Mouse (Mus musculus) ZHBTc4 (cell line): ENCODE results near the gene Tnfsf13b.

Experiments used
- DNase-seq: peaks from one replicate; pipeline ENCODE4 v3.0.0-alpha.2; 2011; ENCODE audit warnings: low read depth, low spot score

Gene Tnfsf13b

DNA sequence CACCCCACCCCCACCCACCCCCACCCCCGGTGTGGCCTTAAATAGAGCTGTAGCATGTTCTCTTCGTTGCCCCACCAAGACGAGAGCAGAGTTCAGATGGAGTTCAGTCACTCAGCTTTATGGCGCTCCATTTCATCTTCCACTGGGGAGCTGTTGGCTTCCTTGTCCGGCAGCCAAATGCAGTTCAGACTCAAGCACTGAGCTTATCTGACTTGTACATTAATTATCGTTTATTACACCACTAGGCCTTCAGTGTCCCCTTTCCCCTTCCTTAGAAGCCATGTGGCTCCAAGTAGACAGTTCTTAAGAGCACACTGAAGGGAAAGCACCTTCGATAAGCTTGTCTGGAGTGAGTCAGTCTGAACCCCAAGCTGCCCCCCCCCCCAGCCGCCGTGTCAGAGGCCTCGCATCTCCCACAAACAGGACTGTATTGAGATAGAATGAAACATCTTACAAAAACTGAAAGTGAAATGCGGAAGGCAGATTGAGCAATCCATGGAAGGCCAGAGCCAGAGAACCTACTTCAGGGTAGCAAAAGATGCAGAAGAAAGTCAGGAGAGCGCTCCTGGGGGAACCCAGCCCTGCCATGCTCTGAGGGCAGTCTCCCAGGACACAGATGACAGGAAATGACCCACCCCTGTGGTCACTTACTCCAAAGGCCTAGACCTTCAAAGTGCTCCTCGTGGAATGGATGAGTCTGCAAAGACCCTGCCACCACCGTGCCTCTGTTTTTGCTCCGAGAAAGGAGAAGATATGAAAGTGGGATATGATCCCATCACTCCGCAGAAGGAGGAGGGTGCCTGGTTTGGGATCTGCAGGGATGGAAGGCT lies at the start of gene Tnfsf13b:
Gene Tnfsf13b, plus strand, starts transcription at position 312 of the 830 bp plus-strand sequence.
- no peak for DNase-seq

DNA sequence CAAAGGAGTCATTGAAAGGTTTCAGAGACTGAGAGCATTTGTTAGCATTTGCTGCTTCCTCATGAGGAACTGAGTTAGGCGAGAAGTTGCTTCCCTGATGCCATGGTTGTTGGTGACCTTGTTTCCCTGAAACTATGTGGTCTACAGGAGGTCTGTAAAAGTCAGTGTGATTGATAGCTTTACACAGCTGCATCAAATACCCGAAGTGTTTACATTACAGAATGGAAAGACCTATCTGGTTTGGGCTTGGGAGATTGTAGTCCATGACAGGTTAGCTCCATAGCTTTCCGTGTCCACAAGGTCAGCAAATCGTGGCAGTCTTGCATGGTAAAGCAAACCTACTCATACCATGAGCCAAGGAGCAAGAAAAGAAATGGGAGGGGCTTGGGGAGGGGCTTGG lies 47.9 kb upstream of the Tnfsf13b start:
- no peak for DNase-seq

DNA sequence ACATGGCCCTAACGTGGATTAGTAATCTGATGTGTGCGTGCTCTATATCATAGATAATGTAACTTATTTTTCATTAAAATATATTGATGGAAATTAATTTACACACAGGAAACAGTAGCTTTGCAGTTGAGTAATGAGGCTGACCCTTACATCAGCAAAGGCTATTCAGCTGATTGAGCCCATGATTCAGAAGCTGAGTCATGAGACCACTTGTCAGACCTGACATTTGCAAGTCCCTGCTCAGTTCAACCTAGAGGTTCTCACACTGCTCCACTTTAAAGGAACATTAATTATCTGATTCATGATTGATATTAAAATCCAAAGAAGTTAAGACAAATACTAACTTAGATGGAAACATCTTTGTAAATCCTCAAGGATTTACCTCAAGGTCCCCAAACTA lies 46.3 kb upstream of the Tnfsf13b start:
- DNase-seq, result no peak

DNA sequence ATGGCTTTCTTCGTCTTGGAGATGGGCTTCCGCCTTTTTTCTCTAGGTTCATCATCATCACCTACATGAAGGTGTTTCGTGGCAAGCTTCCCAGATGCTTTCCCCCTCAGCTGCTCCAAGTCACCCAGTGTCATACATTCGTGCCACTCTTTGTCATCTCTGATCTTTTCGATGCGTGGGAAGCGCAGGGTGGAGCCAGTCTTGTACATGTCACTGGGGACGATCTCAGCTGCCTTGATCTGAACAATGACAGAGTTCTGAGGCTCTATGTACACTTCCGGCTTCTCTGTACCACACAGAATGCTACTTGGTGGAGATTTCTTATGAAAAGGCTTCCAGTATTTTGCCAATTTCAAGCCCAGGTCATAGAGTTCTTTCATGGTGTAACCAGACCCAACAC lies 34.4 kb upstream of the Tnfsf13b start:
- DNase-seq, result no peak

DNA sequence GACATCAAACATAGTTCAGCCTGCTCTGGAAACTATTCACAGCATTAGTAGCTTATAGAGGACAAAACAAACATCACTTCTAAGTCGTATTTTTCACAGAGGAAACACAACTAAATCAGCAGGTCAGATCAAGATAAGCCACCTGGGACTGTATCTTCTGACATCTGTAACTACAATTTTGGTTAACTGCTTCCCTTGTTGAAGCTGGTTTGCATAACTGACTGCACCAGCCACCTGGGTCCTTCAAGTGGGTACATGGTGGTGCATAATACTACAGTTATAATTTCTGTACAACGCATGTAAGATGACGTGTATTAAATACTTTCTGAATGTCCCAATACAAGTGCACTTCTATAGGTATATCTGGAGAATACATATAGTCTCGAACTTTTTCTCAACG lies 31.0 kb upstream of the Tnfsf13b start:
- no peak for DNase-seq

DNA sequence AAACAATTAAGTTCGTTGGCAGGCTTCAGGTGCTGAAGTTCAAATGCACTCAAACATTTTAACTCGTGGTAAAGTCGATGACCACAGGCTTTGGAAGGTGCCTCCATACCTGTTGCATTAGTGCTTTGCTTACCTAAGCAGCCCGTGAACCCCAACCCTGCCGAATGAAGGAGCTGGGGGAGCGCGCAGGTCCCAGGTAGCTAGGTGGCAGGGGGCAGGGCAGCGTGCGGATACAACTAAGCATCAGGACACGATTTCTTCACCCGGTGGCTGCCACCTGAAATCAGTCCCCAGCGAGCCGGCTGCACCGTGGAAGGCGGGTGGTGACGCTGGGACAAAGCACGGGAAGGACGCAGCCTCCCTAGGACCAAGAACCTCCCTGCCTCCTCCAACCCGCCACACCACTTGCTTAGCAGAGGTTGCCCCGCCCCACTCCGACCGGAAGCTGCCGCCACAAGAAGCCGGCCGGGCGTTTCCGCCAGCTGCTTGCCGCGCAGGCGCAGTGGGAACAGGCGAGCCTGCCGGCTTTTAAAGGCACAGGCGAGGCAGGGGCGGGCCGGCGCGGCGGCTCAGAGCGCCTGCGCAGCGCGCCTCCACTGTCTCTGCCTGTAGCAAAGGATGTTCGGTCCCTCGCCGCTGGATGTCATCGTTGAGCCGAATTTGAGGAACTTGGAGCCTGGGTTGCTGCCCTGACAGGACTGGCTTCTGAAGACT lies 30.2 kb upstream of the Tnfsf13b start:
- DNase-seq, result peak; percentile 99

DNA sequence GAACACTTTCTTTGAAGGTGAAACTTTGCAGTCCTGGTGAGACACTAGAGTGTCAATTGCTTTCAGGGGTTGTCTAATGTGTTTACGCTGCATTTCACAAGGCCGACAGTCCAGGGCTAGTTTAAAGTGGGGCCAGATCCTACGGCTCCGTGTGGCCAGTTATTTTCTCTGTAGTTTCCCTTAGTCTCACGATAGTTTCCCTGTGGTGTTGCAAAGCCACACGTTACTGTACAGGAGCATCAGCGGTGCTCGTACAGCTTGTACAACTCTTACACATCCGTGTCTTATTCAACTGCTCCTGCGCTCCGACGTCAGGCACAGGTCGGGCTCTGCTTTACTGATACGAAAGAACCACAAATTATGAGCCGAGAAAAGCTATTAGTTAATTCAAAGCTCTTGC lies 29.3 kb upstream of the Tnfsf13b start:
- DNase-seq, result peak; percentile 41

DNA sequence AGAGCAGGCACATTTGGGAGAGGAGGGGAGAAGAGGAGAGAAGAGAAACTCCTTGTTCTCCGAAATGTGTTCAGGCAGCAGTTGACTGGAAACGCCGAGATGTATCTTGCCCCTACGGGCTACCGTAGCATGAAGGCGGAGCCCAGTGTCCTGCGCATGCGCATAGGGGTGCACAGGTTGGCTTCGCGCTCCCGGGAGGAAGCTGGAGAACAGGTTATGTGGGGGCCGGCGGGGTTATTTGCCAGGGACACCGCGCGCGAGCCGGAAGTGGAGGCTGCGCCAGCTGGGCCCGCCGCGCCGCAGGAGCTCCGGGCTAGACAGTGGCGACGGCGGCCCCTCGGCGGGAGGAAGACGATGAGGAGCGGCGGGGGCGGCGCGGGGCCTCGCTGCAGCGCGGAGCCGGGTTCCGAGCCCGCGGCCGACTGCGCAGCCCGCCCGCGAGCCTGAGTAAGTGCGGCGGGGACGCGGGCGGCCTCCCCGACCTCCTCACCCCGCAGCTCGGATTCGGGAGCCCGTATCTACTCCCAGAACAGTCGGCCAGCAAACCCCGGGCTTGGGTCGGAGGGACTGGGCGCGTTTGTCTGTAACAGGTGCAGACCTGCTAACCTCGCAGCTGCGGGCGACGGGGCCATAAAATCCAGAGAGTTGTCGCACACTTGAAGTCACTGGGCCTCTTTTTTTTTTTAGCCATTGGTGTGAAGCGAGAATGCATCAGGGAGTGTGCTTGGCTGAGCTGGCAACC lies 28.5 kb upstream of the Tnfsf13b start, which contains the start of the genes Lig4 and Abhd13:
Gene Lig4, minus strand, starts transcription at position 114 of the 742 bp plus-strand sequence.
Gene Abhd13, plus strand, starts transcription at position 135 of the 742 bp plus-strand sequence.
- DNase-seq, result peak; percentile 98

DNA sequence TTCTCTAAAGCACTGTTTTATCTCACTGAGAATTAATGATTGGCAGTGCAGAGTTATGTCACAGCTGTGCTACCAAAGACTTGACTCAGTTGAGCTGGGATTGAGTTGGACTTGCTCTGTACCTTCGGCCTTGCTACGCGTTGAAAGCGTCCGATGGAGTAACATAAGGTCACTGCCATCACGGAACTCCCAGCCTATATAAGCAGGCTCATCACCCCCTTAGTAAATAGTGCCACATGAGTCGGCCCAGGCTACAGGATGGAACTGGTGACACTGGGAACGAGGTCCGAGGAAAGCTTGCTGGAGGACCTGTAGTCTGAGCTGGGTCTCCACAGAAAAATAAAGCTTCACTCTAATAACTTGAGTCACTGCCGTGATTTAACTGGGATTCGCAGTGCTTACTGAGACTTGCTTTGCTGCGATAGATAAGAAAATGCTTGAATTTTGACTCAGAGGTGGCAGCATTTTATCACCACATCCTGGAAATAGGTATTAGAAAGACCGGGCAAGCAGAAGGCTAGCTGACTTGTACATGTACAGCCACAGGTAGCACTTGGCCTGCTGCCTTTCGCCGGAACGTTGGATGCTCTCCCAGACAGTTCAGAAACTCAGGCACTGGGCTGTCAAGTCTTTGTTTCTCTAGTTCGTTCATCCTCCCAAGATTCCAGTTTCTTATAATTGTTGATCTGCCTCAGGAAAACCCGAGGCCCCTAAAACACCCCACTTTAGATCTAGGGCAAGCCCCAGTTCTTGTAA lies 27.6 kb upstream of the Tnfsf13b start:
- DNase-seq, result peak; percentile 6

DNA sequence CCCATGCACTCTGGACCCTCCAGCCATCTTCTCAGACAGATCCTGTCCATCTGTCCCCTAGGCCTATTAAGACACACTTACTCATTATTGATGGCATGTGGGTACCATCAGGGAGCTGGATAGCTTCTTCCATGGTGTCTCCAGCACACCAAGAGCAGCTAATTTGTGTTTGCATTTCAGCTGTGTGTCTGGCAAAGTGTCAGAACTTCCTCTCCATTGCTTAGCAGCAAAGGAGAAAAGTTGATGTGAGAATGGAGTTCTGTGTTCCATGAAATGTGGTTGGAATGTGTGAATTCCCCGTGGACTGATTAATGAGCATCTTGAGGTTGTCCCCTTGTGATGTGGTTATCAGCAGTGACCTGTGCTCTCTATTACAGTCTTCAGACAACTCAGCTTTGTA lies 26.5 kb upstream of the Tnfsf13b start:
- no peak for DNase-seq

DNA sequence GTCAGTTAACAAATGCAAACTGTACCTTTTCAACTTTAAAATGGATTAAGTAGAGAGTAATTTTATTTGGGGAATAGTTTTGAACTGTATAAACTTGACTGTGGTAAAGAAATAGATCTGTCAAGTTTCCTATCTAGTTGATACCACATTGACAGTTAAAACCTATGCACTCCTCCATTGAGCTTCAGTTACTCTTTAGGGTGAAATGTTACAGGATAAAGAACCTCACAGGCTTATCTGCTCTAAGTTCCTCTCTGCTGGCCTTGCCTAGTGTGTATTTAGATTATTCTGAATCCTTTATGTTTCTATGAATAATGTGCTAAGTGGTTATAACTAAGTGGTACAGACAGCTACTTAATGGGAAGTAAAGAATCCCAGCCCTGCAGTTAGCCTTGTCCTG lies 26.1 kb upstream of the Tnfsf13b start:
- DNase-seq, result no peak

DNA sequence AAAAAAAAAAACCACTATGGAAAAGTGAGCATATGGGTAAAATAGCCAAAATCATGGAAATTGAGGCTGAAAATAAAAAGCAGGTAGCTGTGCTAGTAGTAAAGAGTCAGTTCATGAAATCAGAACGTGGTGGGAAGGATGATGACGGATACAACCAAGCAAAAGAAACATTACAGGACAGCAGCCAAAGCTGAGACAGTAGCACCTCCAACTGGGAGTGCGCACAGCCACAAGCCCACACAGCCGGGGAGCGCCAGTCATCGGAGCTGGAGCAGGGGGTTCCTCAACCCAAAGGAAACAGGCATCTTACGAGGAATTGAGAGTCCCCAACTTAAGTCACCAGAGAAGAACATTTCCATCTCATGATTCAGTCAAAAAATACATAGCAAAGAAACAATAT lies 2.2 kb upstream of the Tnfsf13b start:
- no peak for DNase-seq

DNA sequence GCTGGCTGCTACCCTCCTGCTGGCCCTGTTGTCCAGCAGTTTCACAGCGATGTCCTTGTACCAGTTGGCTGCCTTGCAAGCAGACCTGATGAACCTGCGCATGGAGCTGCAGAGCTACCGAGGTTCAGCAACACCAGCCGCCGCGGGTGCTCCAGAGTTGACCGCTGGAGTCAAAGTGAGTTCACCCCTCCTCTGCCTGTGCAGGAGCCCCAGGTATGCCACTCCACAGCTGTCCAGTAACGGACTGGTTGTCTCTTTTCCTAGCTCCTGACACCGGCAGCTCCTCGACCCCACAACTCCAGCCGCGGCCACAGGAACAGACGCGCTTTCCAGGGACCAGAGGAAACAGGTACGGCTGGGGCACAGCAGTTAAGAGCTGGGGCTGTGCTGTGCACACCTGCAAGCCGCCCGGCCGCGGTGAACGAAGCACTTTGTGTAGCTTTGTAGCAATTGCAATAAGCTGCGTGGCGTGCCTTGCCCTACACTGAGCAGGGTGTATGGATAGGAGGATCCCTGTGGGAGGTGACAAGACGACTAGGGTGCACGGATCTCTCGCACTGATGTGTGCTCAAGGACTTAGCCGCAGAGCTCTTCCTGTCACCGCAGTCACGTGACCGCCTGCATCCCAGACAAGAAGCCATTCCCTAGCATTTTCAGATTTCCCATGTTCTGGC lies 856 bp downstream of the Tnfsf13b start:
- peak; percentile 84 for DNase-seq

DNA sequence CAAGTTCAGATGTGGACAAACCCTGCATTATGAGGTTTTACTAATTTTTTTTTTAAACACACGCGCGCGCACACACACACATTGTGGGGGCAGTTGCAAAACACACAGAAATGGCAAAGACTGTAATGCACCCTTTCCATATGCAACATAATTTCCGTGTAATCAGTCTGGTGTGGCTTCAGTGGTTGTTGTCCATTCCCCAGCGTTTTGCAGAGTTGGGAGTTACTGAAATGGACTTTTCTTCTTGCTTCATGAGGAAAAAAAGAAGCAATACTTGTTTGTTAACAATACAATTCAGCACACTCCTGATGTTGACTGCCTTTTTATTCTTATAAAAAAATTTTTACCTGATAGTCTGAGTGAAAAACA lies 1.4 kb downstream of the Tnfsf13b start:
- no peak for DNase-seq

DNA sequence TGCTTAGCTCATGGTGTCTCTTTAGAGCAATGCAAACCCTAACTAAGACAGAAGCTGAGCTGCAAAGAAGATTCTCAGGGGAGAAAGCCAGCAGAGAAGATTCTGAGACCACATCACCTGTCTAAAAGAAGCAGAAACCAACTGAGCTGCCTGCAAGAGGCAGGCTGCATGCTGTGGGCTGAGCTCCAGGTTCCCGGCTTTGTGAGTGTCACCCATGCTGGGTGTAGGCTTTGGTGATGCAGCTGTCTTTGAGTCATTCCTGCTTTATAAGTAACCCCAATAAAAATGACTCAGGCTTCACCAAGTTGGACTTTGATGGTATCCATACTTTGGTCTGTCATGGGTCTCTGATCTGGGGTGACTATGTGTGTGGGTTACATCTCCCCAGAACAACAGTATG lies 10.0 kb downstream of the Tnfsf13b start:
- no peak for DNase-seq

DNA sequence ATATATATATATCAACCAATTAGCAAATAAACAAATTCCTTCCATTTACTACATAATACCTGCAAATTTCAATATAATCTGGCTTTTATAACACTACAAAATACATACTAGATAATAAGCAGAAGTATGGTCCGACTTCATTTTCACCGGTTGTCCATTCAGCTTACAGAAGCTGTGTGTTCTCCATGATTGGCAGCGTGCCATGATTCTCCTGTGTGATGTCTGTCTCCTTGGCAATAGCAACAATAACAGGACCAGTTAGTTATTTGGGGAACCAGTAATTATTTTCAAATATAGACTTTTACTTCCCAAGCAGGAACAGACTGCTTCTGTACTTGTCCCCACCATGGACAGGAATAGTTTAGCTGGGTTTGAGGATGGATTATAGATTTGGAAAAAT lies 11.0 kb downstream of the Tnfsf13b start:
- DNase-seq, result no peak

DNA sequence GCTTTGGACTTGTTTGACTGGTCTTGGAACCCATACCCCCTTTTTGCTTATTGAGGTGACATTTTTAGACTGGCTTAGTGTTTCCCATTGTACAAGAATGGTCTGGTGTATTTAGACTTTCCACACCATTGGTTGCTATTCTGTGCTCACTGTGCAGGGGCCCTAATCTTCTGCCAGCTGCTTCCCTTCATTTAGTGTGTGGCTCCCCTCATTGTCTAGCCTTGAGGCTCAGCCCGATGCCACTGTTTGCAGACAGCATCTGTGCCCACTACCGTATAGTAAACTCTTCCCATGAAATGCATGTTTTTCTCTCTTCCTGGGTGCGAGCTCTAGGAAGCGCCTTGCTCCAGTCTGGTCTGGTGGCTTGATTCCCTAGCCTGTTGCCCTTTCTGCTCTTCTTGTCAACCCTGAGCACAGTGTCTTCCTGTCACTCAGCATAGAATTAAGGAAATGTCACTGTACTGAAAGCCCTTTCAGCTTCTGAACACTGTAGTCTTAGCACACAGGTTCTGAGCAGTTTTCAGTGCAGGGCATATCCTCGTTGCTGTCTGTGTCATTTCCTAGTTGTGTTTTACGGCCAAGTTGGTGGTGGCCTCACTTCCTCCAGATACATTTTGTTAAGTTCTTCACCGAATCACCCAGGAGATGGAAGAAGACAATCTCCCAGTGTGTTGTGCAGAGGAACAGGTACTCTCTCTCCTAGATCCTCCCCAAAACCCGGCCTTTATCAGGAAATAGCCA lies 24.2 kb downstream of the Tnfsf13b start:
- no peak for DNase-seq

DNA sequence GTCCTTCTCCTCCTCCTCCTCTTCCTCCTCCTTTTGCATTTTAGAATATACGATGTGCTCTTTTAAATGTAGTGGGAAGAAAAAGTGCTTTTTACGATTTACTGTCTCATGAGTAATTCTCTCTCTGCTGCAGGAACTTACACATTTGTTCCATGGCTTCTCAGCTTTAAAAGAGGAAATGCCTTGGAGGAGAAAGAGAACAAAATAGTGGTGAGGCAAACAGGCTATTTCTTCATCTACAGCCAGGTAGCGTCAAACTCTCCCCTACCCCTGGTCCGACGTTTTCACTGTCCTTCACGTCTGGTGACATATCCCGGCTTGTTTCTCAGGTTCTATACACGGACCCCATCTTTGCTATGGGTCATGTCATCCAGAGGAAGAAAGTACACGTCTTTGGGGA lies 24.9 kb downstream of the Tnfsf13b start:
- DNase-seq, result no peak

DNA sequence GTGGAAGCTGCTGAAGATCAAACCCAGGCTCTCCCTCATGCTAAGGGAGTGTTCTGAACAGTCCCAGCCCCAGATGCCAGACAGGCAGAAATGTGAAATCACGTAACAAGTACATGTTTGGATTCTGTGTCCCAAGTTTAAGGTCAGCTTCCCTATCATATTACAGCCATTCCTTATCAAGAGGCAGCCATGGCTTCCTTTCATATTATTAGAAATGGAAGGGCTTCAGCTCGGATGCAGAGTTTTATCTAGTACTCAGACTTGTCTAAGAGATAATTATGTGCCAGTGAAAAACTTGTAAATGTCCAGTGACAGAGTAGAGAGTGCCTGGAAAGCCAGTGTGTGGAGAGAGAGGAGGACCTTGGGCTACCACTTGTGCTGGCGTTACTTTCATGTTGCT lies 34.6 kb downstream of the Tnfsf13b start:
- no peak for DNase-seq

DNA sequence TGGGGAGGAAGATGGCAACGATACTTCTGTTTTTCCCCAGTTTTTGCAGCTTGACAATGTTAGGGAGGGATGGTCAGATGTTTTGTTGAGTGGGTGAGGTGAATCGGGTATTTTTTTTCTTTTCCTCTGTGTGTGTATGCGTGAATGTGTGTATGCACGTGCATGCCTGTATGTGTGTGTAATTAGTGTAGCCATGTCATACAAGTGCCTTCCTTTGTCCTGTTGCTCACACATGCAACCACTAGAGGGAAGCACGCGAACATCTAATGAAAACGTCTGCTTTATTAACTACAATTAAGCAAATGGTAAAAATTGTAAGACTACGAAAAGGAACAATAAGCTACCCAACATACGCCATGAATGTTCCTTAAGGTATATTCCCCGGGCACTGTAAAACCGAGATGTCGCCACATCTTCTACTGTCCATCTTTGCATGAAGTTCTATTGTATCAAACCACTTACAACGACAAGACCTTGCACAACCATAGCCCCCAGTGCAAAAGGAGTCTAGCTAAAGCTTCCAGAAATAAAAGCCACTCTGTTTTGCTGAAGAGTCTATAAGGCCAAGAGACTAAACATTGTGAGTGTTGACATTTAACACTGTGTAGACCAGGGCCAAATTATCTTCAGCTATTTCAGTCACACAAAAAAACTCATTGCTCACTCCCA lies 37.7 kb downstream of the Tnfsf13b start:
- peak; percentile 36 for DNase-seq
